Mouse (Mus musculus) left cerebral cortex, postnatal 36 days (tissue): Measurements from ENCODE around the gene Dio3. TPM values are rescaled to one million over a fixed set of nuclear protein-coding genes. Genes with fewer than 3 reads are reported as not detected.

Source experiments
- DNase-seq, 2 experiments: peaks; one replicate each; pipeline ENCODE4 v3.0.0; 2021 to 2022; ENCODE audit warnings: low spot score in 2 of 2, mixed read lengths in 1 of 2
- intact Hi-C: fragments of 180-260 bp; cut with DNase I; formaldehyde crosslinking; loops from one replicate; pipeline ENCODE4 v1.15.1; 2025
- microRNA-seq: library from miRNA; unstranded; fragments of <30 nt; microRNA quantifications from one replicate; pipeline ENCODE4 v1.2.0, GENCODE M21; 2022
- total RNA-seq, 2 experiments: library from RNA; stranded (reverse); gene quantifications; 2 replicates each; pipeline ENCODE4 v1.2.3; 2021

The Dio3 gene
- total RNA-seq, 2 experiments from 2014 or later: 1.8 to 2.8 TPM

DNA sequence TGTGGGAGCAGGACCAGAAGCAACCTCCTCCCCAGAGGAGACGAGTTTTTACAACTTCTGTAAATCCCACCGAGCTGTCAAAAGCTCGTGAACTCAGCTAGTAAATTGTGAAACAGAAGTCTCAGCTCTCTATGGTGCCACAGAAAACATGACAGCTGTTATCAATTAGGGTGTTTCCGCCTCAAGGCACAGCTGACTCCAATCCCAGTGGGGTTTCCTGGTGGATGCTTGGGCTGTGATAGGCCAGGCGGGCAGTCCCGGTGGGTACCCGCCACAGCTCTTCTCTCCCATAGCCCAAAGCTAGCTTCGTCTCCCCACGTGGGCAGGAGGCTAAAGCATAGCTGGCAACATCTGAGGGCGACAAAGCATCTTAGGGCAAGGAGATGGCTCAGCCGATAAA lies 19.8 kb downstream of the Dio3 start:
- intact Hi-C loops: no loop called here
- no peak for DNase-seq

DNA sequence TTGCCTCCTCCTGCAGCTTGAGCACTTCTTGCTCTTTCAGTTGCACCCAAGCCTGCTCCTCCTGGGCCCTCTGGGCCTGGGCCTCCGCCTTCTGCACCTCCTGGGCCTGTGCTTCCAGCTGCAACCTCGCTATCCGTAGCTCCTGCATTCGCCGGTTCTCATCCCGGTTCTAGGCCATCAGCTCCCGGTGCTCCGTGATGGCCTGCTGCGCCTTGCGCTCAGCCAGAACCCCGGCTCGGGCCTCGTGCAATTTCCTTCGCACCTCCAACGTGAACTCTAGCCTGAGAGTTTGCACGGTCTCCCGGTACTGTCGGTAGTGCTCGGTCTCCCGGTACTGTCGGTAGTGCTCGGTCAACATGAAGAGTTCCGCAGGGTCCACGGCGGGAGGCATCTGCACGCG lies 40.8 kb downstream of the Dio3 start:
- no peak for DNase-seq
- intact Hi-C loops: no loop called here

Small RNAs within 50 kb of the gene (microRNA-seq; reads per million reads assigned to microRNA genes)
- 14.2 reads per million, percentile 34 among the genes with 10 or more reads in this experiment for gene Mir1247

Other genes with a start within 250 kb of the Dio3 start
- gene Ppp2r5c, start 168.1 kb downstream of the Dio3 start, total RNA-seq: 100 to 1,000 TPM; 270 to 283 TPM